Mouse (Mus musculus): ENCODE results near the gene Celsr1. TPM values are rescaled to one million over a fixed set of nuclear protein-coding genes. Genes with fewer than 3 reads are reported as not detected.

Gene Celsr1
- polyA plus RNA-seq, 1 experiment from 2014 or later = 1.8 TPM

DNA sequence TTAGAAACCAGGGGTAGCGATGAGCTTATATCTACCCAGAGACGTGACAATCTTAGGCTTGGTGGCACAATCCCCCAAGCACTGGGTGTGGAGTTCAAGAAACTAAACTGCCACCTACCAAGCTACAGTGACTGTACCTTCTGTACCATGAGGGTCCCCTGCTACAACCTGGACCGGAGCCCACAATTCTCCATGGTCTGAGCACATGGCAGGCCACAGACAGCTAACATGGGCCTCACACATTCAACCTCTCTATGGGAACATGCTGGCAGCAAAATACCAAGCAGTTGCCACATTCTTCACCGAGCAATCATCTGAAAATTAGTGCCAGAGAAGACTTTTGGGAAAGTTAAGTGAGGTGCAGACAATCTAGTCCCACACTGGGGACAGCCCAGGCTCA, 47.4 kb downstream of the Celsr1 start:
- 85% methylated on average over 4 of the region's 4 CpGs for WGBS

DNA sequence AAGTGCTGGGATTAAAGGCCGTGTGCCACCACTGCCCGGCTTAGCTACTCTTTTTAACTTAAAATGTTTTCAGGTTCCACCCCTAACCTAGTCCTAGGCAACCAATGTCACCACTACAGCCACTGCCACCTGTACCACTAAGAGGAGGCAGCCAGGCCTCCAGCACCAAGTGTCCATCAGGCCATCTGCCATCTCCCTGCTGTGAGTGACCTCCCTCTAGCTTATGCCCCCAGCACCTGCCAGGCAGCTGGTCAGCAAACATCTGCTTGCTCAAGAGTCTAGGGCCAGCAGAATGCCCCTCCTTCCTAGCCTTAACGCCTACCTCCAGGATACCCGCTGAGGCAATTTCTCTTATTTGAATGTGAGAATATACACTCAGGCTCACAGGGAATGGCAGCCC, 48.0 kb downstream of the Celsr1 start:
- Histone ChIP-seq H3K27ac (no peak overlapping the region), H3K4me2 (no peak overlapping the region), H3K4me3 (no peak overlapping the region), H3K4me1 (replicated peaks) (peaks cover 16% of the 10 kb centered on the region), H3K9ac (no peak overlapping the region), H3K27me3 (no peaks in the 10 kb centered on the region), H3K9me3 (no peaks in the 10 kb centered on the region), H3K36me3 (no peaks in the 10 kb centered on the region)
- WGBS = 72% methylated on average over 4 of the region's 4 CpGs
- no peak for ATAC-seq (ENCODE audit: low FRiP score)

More for the DNA sequence above, 47.4 kb downstream of the Celsr1 start:
- Histone ChIP-seq H3K9me3 (no peaks in the 10 kb centered on the region), H3K27me3 (no peaks in the 10 kb centered on the region), H3K4me1 (replicated peaks) (peaks cover 22% of the 10 kb centered on the region), H3K27ac (no peak overlapping the region), H3K4me2 (no peak overlapping the region), H3K4me3 (no peak overlapping the region), H3K9ac (no peak overlapping the region), H3K36me3 (no peaks in the 10 kb centered on the region)
- no peak for ATAC-seq (ENCODE audit: low FRiP score)

DNA sequence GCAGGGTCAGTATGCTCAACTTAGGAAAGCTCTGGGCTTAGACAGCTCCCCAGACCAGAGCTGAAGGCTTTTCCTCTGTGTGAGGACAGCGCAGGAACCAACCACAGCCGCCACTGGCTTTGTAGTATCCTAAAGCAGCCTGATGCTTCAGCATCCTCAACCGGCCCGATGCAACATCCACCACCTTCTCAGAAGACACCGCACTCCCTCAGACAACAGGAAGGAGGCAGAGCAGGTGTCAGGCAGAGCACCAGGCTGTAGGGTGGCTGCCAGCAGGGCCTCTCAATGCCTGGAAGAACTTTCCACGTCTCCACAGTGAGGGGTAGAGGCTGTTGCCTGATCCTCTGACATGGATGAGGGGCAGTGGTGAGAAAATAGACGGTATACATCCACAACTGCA, 50.4 kb downstream of the Celsr1 start:
- no peaks in the 10 kb centered on the region for H3K27me3 ChIP-seq
- ATAC-seq (ENCODE audit: low FRiP score) = no peak
- no peak overlapping the region for H3K27ac ChIP-seq
- no peaks in the 10 kb centered on the region for H3K36me3 ChIP-seq
- H3K4me3 ChIP-seq = no peak overlapping the region
- H3K9me3 ChIP-seq = no peaks in the 10 kb centered on the region
- 89% methylated on average over 7 of the region's 7 CpGs for WGBS
- peaks cover 16% of the 10 kb centered on the region for H3K4me1 ChIP-seq (replicated peaks)
- no peak overlapping the region for H3K9ac ChIP-seq
- no peak overlapping the region for H3K4me2 ChIP-seq

DNA sequence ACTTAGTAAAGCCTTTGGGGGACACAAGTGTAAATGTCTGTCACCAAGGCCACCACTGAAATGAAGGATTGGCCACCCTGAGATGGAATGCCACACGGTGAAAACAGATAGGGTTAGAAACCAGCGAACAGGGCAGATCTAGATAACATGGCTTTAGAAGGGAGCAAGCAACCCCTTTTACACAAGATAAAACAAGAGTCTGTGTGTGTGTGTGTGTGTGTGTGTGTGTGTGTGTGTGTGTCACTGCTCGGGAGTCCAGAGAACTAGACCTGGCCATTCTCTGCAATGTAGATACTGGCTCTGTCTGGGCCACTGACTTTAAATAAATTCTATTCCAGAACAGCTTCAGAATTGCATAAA, 51.2 kb downstream of the Celsr1 start:
- WGBS = 75% methylated on average over 3 of the region's 3 CpGs
- no peak for ATAC-seq (ENCODE audit: low FRiP score)

DNA sequence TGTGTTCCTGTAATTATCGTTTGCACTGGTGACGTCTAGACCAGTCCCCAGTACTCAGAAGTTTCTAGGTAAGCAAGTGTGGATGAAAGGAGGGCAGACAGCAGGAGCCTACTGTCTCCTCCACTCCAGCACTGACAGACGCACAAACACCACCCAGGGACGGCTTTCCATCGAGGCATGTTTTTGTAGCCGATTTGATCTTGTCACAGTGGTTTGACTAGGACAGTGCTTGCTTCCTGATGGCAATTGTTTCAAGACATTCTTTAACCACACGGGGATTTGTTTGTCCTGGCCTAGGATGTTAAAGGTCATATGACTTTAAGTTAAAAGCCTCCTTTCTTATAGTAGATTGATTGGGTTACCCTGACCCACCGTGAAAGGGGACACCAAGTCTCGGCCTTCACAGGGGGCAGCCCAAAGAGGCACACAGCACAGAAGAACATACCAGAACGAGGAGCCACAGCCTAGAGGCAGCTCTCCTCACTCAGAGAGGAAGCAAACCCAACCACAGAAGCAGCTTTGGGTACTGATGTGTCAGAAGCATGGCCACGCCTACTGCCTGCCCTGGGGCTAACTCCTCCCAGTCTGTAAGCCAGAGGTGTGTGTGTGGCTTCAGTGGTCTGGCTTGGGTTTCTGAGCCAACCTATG, 51.7 kb downstream of the Celsr1 start:
- ATAC-seq (ENCODE audit: low FRiP score) = no peak
- H3K9me3 ChIP-seq = no peaks in the 10 kb centered on the region

More for the DNA sequence above, 51.2 kb downstream of the Celsr1 start:
- Histone ChIP-seq H3K4me1 (replicated peaks) (peaks cover 20% of the 10 kb centered on the region), H3K9me3 (no peaks in the 10 kb centered on the region), H3K4me2 (no peak overlapping the region), H3K36me3 (no peaks in the 10 kb centered on the region), H3K9ac (no peak overlapping the region), H3K4me3 (no peak overlapping the region), H3K27ac (no peak overlapping the region), H3K27me3 (no peaks in the 10 kb centered on the region)

DNA sequence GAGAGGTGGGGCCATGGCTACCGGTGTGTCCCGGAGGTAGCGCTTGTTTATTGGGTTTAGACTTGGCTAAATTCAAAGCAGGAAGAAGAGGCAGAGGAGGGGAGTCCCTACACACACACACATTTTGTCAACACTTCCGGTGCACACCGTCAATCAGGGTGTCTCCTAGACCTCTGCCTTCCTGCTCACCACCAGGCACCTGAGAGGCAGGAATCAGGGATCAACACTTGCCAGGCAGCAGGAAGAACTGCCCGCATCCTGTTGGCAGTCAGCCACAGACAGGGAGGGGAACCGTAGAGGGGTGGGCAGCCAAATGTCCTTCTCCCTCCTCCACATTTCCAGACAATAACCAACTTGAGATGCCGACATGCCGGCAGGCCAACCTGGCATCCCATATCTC, 56.5 kb downstream of the Celsr1 start:
- Histone ChIP-seq H3K36me3 (no peaks in the 10 kb centered on the region), H3K27me3 (no peaks in the 10 kb centered on the region), H3K4me1 (replicated peaks) (peaks cover 47% of the 10 kb centered on the region), H3K9me3 (no peaks in the 10 kb centered on the region), H3K27ac (no peak overlapping the region; the same call in 1 of the 2 replicates), H3K4me2 (no peak overlapping the region), H3K4me3 (no peak overlapping the region), H3K9ac (no peak overlapping the region)
- 82% methylated on average over 9 of the region's 9 CpGs for WGBS
- no peak for ATAC-seq (ENCODE audit: low FRiP score)

More for the DNA sequence above, 51.7 kb downstream of the Celsr1 start:
- H3K4me3 ChIP-seq = no peak overlapping the region
- H3K4me1 ChIP-seq (replicated peaks) = peaks cover 25% of the 10 kb centered on the region
- no peaks in the 10 kb centered on the region for H3K27me3 ChIP-seq
- no peak overlapping the region for H3K9ac ChIP-seq
- H3K27ac ChIP-seq = no peak overlapping the region
- 38% methylated on average over 11 of the region's 11 CpGs for WGBS
- no peaks in the 10 kb centered on the region for H3K36me3 ChIP-seq
- no peak overlapping the region for H3K4me2 ChIP-seq

DNA sequence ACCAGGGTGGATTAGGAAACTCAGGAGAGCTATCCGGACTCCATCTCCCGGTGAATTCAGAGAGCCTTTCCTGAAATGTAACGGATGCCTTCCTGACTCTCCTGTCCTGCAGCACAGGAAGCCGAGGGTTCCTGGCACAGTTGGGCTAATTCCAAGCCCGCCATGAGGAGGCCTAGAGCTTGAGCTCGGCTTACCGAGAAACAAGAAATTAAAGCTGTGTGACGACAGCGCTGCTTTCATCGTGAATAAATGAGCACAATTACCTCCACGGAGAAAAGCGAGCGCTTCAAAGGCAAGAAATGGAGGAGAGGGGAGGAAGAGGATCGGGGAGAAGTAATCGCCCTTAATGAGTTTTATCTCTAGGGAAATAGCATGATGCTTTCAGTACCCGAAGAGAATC, 57.8 kb downstream of the Celsr1 start:
- peak overlapping the region; percentile 90 for H3K27ac ChIP-seq
- 26% methylated on average over 16 of the region's 16 CpGs for WGBS
- peak; percentile 21; the same call in 1 of the 2 replicates for ATAC-seq (ENCODE audit: low FRiP score)
- H3K4me1 ChIP-seq (replicated peaks) = peaks cover 58% of the 10 kb centered on the region
- H3K9me3 ChIP-seq = no peaks in the 10 kb centered on the region
- H3K4me2 ChIP-seq = peak overlapping the region; percentile 36
- H3K36me3 ChIP-seq = no peaks in the 10 kb centered on the region
- H3K27me3 ChIP-seq = 0 out of 2 replicates have a peak, but pooled peaks cover 2% of the 10 kb centered on the region
- H3K9ac ChIP-seq = peak overlapping the region; percentile 43; the same call in 1 of the 2 replicates
- no peak overlapping the region for H3K4me3 ChIP-seq

DNA sequence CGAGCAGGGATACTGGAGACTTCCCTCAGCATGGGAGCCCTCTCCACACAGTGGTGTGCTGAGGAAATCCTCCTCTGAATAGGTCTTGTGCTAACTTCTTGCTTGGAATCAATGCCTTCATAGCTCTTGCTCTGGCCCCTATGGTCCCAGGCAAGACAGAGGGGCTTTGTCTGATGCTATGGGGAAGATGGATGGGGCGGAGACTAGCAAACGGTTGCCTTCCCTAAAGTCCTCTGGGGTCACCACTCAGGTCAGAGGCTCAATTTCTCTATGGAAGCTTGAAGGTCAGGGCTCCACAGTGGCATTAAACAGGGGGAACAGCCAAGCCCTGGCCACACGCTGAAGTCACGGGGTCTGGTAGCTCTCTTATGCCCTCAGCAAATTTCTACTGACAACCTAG, 62.0 kb downstream of the Celsr1 start:
- no peak overlapping the region for H3K4me3 ChIP-seq
- no peak overlapping the region for H3K4me2 ChIP-seq
- 22% methylated on average over 5 of the region's 5 CpGs for WGBS
- no peak for ATAC-seq (ENCODE audit: low FRiP score)
- H3K9ac ChIP-seq = no peak overlapping the region
- 0 out of 2 replicates have a peak, but pooled peaks cover 5% of the 10 kb centered on the region for H3K27me3 ChIP-seq
- no peak overlapping the region for H3K27ac ChIP-seq
- H3K9me3 ChIP-seq = no peaks in the 10 kb centered on the region
- no peaks in the 10 kb centered on the region for H3K36me3 ChIP-seq
- peaks cover 60% of the 10 kb centered on the region for H3K4me1 ChIP-seq (replicated peaks)

DNA sequence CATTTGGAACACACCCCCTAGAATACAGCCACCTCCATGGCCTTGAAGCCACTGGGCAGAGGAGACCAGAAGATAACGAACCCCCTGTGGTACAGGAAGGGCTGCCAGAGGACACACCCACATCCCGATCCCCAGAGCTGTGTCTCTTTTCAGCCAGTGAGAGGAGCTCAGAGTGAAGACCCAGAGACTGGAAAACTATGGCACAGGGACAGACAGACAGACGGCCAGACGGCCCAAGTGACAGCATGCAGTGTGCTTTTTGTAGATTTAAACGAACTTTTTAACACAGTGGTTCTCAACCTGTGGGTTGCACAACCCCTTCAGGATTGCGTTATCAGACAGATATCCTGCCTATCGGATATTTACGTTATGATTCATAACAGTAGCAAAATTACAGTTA, 63.1 kb downstream of the Celsr1 start:
- Histone ChIP-seq H3K36me3 (no peaks in the 10 kb centered on the region), H3K4me3 (no peak overlapping the region), H3K4me2 (no peak overlapping the region), H3K4me1 (replicated peaks) (peaks cover 49% of the 10 kb centered on the region), H3K27me3 (0 out of 2 replicates have a peak, but pooled peaks cover 5% of the 10 kb centered on the region), H3K9me3 (no peaks in the 10 kb centered on the region), H3K27ac (no peak overlapping the region), H3K9ac (no peak overlapping the region)
- 69% methylated on average over 8 of the region's 8 CpGs for WGBS
- ATAC-seq (ENCODE audit: low FRiP score) = no peak

DNA sequence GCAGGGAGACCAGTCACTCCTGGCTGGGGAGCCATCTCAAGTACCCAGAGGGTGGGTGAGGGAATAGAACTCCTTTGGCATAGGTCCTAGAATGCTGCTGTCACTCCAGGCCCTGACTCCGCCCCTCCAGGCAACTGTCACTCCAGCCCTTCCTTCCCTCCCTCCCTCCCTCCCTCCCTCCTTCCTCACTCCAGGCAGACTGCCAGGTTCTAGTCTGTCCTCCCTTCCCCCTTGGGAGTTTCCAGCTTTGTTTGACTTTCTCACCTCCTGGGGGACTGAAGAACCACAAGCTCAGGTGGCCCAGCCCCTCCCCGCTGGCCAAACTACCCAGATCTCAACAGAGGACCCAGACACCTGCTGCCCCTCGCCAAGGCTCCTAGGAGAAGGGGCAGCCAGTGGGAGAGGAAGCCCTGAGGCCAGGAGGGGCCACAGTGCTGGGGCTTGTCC, 63.8 kb downstream of the Celsr1 start:
- ATAC-seq (ENCODE audit: low FRiP score) = no peak
- H3K4me1 ChIP-seq (replicated peaks) = peaks cover 42% of the 10 kb centered on the region
- peak overlapping the region; percentile 58; the same call in 1 of the 2 replicates for H3K27ac ChIP-seq
- H3K4me2 ChIP-seq = no peak overlapping the region
- 0 out of 2 replicates have a peak, but pooled peaks cover 5% of the 10 kb centered on the region for H3K27me3 ChIP-seq
- no peaks in the 10 kb centered on the region for H3K36me3 ChIP-seq
- no peak overlapping the region for H3K4me3 ChIP-seq
- no peaks in the 10 kb centered on the region for H3K9me3 ChIP-seq
- WGBS = 49% methylated on average over 3 of the region's 3 CpGs
- H3K9ac ChIP-seq = no peak overlapping the region

DNA sequence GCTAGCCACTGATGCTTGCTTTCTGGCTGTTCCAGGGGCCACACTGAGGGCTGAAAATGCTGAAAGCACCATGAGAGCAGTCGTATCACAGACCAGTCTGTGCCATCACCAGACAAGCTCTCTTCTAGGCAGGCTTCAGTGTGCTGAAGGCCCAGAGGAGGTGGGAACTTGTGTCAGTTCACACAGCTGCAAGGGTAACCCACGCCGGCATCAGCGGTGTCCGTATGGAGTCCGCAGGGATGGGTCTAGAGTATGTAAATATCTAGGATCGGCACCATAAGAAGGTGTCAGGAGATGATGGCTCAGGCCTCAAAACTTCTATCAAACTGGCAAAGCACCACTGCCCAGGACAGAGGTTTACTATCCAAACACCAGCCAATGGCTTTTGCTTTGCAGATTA, 64.3 kb downstream of the Celsr1 start:
- ATAC-seq (ENCODE audit: low FRiP score) = no peak
- no peak overlapping the region; the same call in 1 of the 2 replicates for H3K27ac ChIP-seq
- no peak overlapping the region for H3K4me3 ChIP-seq
- WGBS = 93% methylated on average over 7 of the region's 7 CpGs
- H3K4me1 ChIP-seq (replicated peaks) = peaks cover 38% of the 10 kb centered on the region
- no peak overlapping the region for H3K9ac ChIP-seq
- no peaks in the 10 kb centered on the region for H3K36me3 ChIP-seq
- no peak overlapping the region for H3K4me2 ChIP-seq
- no peaks in the 10 kb centered on the region for H3K9me3 ChIP-seq
- 0 out of 2 replicates have a peak, but pooled peaks cover 5% of the 10 kb centered on the region for H3K27me3 ChIP-seq

DNA sequence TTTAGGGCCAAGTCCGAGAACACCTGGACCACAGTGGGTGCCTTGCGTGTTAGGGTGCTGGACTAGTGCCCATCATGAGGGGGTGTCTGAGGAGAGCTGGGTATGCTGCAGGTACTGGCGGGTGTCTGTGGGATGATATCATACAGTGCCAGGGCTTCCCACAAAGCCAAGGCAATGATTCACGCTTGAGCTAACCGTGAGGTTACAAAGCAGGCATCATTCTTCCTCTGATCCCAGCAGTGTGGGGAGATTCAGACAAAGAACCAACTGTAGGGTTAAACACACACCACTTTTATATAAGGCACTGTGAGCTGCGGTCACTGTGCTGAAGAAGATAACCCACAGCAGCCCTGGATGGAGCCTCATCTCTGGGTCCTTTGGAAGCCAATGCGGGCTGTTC, 67.5 kb downstream of the Celsr1 start:
- WGBS = 85% methylated on average over 7 of the region's 7 CpGs
- peaks cover 27% of the 10 kb centered on the region for H3K4me1 ChIP-seq (replicated peaks)
- ATAC-seq (ENCODE audit: low FRiP score) = no peak

DNA sequence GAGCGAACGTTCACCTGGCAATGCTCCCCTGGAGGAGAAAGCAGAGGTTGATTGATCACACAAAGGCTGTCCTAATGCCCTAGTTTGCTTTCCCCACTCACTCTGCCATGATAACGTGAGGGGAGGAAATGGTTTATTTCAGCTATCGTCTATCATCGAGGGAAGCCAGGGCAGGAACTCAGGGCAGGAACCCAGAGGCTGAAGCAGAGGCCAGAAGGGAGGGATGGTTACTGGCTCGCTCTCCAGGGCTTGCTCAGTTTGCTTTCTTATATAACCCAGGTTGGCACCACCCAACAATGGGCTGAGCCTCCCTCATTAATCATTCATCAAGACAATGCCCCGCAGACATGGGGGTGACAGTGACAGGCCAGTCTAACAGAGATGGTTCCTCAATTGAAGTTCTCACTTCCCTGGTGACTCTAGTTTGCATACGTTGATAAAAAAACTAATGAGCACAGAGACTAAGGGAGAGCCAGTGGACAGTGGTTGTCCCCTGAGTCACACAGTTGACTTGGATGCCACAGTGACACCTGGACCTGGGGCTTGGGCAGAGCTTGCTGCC, 70.2 kb downstream of the Celsr1 start:
- H3K27ac ChIP-seq = no peak overlapping the region
- H3K9me3 ChIP-seq = no peaks in the 10 kb centered on the region
- peaks cover 16% of the 10 kb centered on the region; the same call in 1 of the 2 replicates for H3K4me1 ChIP-seq (replicated peaks)
- H3K4me2 ChIP-seq = no peak overlapping the region
- no peak overlapping the region for H3K9ac ChIP-seq
- 51% methylated on average over 8 of the region's 8 CpGs for WGBS
- H3K4me3 ChIP-seq = no peak overlapping the region
- 0 out of 2 replicates have a peak, but pooled peaks cover 1% of the 10 kb centered on the region for H3K27me3 ChIP-seq
- no peak for ATAC-seq (ENCODE audit: low FRiP score)
- no peaks in the 10 kb centered on the region for H3K36me3 ChIP-seq

More for the DNA sequence above, 67.5 kb downstream of the Celsr1 start:
- Histone ChIP-seq H3K9ac (no peak overlapping the region), H3K9me3 (no peaks in the 10 kb centered on the region), H3K27me3 (0 out of 2 replicates have a peak, but pooled peaks cover 3% of the 10 kb centered on the region), H3K36me3 (no peaks in the 10 kb centered on the region), H3K27ac (no peak overlapping the region), H3K4me2 (no peak overlapping the region), H3K4me3 (no peak overlapping the region)

All from hindbrain, embryonic 13.5 days (tissue).